Mouse (Mus musculus): Measurements from ENCODE around the gene Slc50a1.

GRCm38 (mm10) chr3:89238494-89238893 is 31.9 kb downstream of the Slc50a1 start:
- no peak for TF ChIP-seq KAT2A (conservative IDR thresholded peaks at IDR 0.05; ENCODE audit: low read depth, low read length)
- TF ChIP-seq CTCF (IDR thresholded peaks at IDR 0.05 in 2 of 3, conservative IDR thresholded peaks at IDR 0.05 in 1 of 3; ENCODE audit: control insufficient read depth in 1 of 3, insufficient read depth in 1 of 3, low read depth in 2 of 3, low read length in 3 of 3, poor library complexity in 1 of 3, severe bottlenecking in 1 of 3): no peak

Measured in MEL (cell line).